Comparison of ENCODE assay signal across 8 mouse cellular contexts in genomic region chr6:39118456-39118881, GRCm38 (mm10). TPM values are rescaled to one million over a fixed set of nuclear protein-coding genes. Genes with fewer than 3 reads are reported as not detected.
DNase-seq lines count a peak whose midpoint lies in the region; ATAC-seq and TF ChIP-seq lines count a peak whose summit lies in the region.

No protein-coding gene starts in this region.

- 7% methylated on average over 49 of the region's 49 CpGs for WGBS in lung, adult 2 months
- 10% methylated on average over 49 of the region's 49 CpGs for WGBS in limb, embryonic 10.5 days
- WGBS in neural tube, embryonic 11.5 days = 11% methylated on average over 49 of the region's 49 CpGs

- H3K27ac ChIP-seq in limb, embryonic 10.5 days = peak overlapping the region; percentile 86
- H3K27ac ChIP-seq in neural tube, embryonic 11.5 days (ENCODE audit: low read depth, low read length) = no peak overlapping the region

- no peaks in the 10 kb centered on the region for H3K36me3 ChIP-seq in limb, embryonic 10.5 days
- no peaks in the 10 kb centered on the region for H3K36me3 ChIP-seq in neural tube, embryonic 11.5 days (ENCODE audit: control insufficient read depth, insufficient read depth, low read length)

- no peak for ATAC-seq in neural tube, embryonic 11.5 days (ENCODE audit: insufficient read depth, low FRiP score, low TSS enrichment)
- no peak for ATAC-seq in erythroid progenitor cell, adult 5-6 weeks (replicated peaks; ENCODE audit: low FRiP score, poor library complexity, severe bottlenecking)

- TF ChIP-seq POLR2A in lung, adult 2 months (IDR thresholded peaks at IDR 0.05; ENCODE audit: borderline replicate concordance, extremely low read depth, low read depth, low read length) = no peak

- H3K27me3 ChIP-seq in limb, embryonic 10.5 days (ENCODE audit: low read depth, poor library complexity, severe bottlenecking) = peaks cover 63% of the 10 kb centered on the region
- H3K27me3 ChIP-seq in neural tube, embryonic 11.5 days (ENCODE audit: control insufficient read depth, insufficient read depth, low read length) = peaks cover 26% of the 10 kb centered on the region

- DNase-seq in lung, adult 2 months = no peak
- no peak for DNase-seq in lung, postnatal 36 days
- DNase-seq in cerebellum, adult 9-11 months = peak; percentile 27
- DNase-seq in gastrocnemius, postnatal 14 days = peak; percentile 48
- no peak for DNase-seq in limb, embryonic 10.5 days (ENCODE audit: low spot score)
- no peak for DNase-seq in neural tube, embryonic 11.5 days (ENCODE audit: low spot score)
- no peak for DNase-seq in layer of hippocampus, adult 9-11 months

- H3K9ac ChIP-seq in neural tube, embryonic 11.5 days (ENCODE audit: low read length) = peak overlapping the region; percentile 63

- peaks cover 16% of the 10 kb centered on the region for H3K4me1 ChIP-seq in lung, adult 2 months (ENCODE audit: control insufficient read depth, insufficient read depth, low read length)
- peaks cover 11% of the 10 kb centered on the region for H3K4me1 ChIP-seq in limb, embryonic 10.5 days
- H3K4me1 ChIP-seq in neural tube, embryonic 11.5 days (ENCODE audit: control insufficient read depth, insufficient read depth, low read length) = no peaks in the 10 kb centered on the region

- no peak for TF ChIP-seq CTCF in lung, adult 2 months (IDR thresholded peaks at IDR 0.05; ENCODE audit: insufficient read depth, low read length)

- H3K4me2 ChIP-seq in neural tube, embryonic 11.5 days (ENCODE audit: low read depth) = peak overlapping the region; percentile 56

- intact Hi-C loops in gastrocnemius, postnatal 14 days (cut with DNase I; ENCODE audit: low total_unique reads) = no loop called here

- H3K9me3 ChIP-seq in limb, embryonic 10.5 days (replicated peaks) = no peaks in the 10 kb centered on the region; the same call in 1 of the 2 replicates
- no peaks in the 10 kb centered on the region for H3K9me3 ChIP-seq in neural tube, embryonic 11.5 days (ENCODE audit: control insufficient read depth, low read length)

- peak overlapping the region; percentile 68 for H3K4me3 ChIP-seq in lung, adult 2 months (replicated peaks; ENCODE audit: extremely low read depth, low read depth, low read length)
- peak overlapping the region; percentile 69 for H3K4me3 ChIP-seq in limb, embryonic 10.5 days
- H3K4me3 ChIP-seq in neural tube, embryonic 11.5 days (ENCODE audit: low read depth, low read length) = peak overlapping the region; percentile 66

RNA-seq across cellular contexts. Expression of gene Parp12, which starts 0.3 kb away (rescaled TPM):
- 46.7 and 51.8 TPM in 2 replicates for polyA plus RNA-seq in lung, adult 2 months (2012; rRNA removed)
- 1 to 10 TPM; 4.1 to 4.2 TPM for total RNA-seq in gastrocnemius, postnatal 14 days (2021)
- polyA plus RNA-seq in limb, embryonic 10.5 days (2016; fragmentation: Nextera tagmentation; extraction: Ambion mirVana) = 0.97 and 1.6 TPM in 2 replicates
- 3.4 and 3.7 TPM in 2 replicates for polyA plus RNA-seq in neural tube, embryonic 11.5 days (2014; fragmentation: Nextera tagmentation; extraction: Ambion mirVana)
- total RNA-seq in erythroid progenitor cell, adult 5-6 weeks (2015; ENCODE audit: low replicate concordance) = 17.6 and 21.3 TPM in 2 replicates
- 16.9 and 30.9 TPM in 2 replicates for total RNA-seq in erythroid progenitor cell, adult 5-6 weeks (2017; ENCODE audit: low replicate concordance)

Comparison
In these comparisons a context has a peak if more than half of its experiments do, and no peak if none do; other contexts are left out.
1. DNase-seq: peak in cerebellum, adult 9-11 months (single experiment) and gastrocnemius, postnatal 14 days (single experiment); none in lung, adult 2 months (single experiment), lung, postnatal 36 days (single experiment), limb, embryonic 10.5 days (single experiment), neural tube, embryonic 11.5 days (single experiment) and layer of hippocampus, adult 9-11 months (single experiment).
2. RNA of gene Parp12, which starts 0.3 kb away (polyA plus RNA-seq): 46.7 to 51.8 TPM in lung, adult 2 months; 3.4 to 3.7 TPM in neural tube, embryonic 11.5 days and 0.97 to 1.6 TPM in limb, embryonic 10.5 days; every median in the first group is over 10 times any median in the second.
3. Peak in every context shown above with its lines, with median percentiles within 50 percentile points of each other: H3K4me3 ChIP-seq.